Comparison of ENCODE assay signal across 10 mouse cellular contexts in genomic region chr2:69883990-69884391, GRCm38 (mm10). TPM values are rescaled to one million over a fixed set of nuclear protein-coding genes. Genes with fewer than 3 reads are reported as not detected.
DNase-seq lines count a peak whose midpoint lies in the region; ATAC-seq and TF ChIP-seq lines count a peak whose summit lies in the region.
"Had no signal": no experiment of that assay in that cellular context is flagged by ENCODE, and none has a peak within 500 bp of the region (broad histone marks: within the 10 kb centered on the region; RNA-seq: fewer than 3 reads in every experiment).

No protein-coding gene starts in this region.

- no peaks in the 10 kb centered on the region for H3K36me3 ChIP-seq in forebrain, embryonic 13.5 days (ENCODE audit: poor library complexity, severe bottlenecking)
- 0 out of 2 replicates have a peak, but pooled peaks cover 4% of the 10 kb centered on the region for H3K36me3 ChIP-seq in forebrain, embryonic 14.5 days (ENCODE audit: control insufficient read depth, insufficient read depth, low read length)
- H3K36me3 ChIP-seq in lung, embryonic 14.5 days (ENCODE audit: insufficient read depth): no peaks in the 10 kb centered on the region
- peaks cover 3% of the 10 kb centered on the region for H3K36me3 ChIP-seq in myocyte (ENCODE audit: control insufficient read depth, insufficient read depth)
- H3K36me3 ChIP-seq in kidney, embryonic 14.5 days (ENCODE audit: control insufficient read depth, insufficient read depth, low read length): peaks cover 4% of the 10 kb centered on the region; the same call in 1 of the 2 replicates

- H3ac ChIP-seq in myocyte (ENCODE audit: control insufficient read depth, insufficient read length): no peak overlapping the region

- H3K9ac ChIP-seq in forebrain, embryonic 13.5 days: no peak overlapping the region
- H3K9ac ChIP-seq in forebrain, embryonic 14.5 days (ENCODE audit: low read length): no peak overlapping the region
- H3K9ac ChIP-seq in lung, embryonic 14.5 days: no peak overlapping the region
- no peak overlapping the region for H3K9ac ChIP-seq in kidney, embryonic 14.5 days (ENCODE audit: low read depth, low read length)
- H3K9ac ChIP-seq: embryonic facial prominence, embryonic 15.5 days had no signal

- H3K4me2 ChIP-seq in forebrain, embryonic 13.5 days: peak overlapping the region; percentile 73
- H3K4me2 ChIP-seq in forebrain, embryonic 14.5 days (ENCODE audit: low read length): no peak overlapping the region
- 0 out of 2 replicates have a peak overlapping the region, but pooled peaks have one; percentile 67 for H3K4me2 ChIP-seq in lung, embryonic 14.5 days
- peak overlapping the region; percentile 93 for H3K4me2 ChIP-seq in myocyte (ENCODE audit: low read depth)
- no peak overlapping the region for H3K4me2 ChIP-seq in kidney, embryonic 14.5 days (replicated peaks; ENCODE audit: low read depth, low read length)

- 67% methylated on average over 2 of the region's 2 CpGs for WGBS in forebrain, embryonic 13.5 days
- WGBS in forebrain, embryonic 14.5 days: 73% methylated on average over 2 of the region's 2 CpGs
- WGBS in lung, embryonic 14.5 days: 71% methylated on average over 2 of the region's 2 CpGs
- WGBS in kidney, embryonic 14.5 days: 88% methylated on average over 2 of the region's 2 CpGs

- no peak for TF ChIP-seq POLR2A in myocyte (IDR thresholded peaks at IDR 0.05; ENCODE audit: insufficient read length, low read depth)

- H3K27ac ChIP-seq in forebrain, embryonic 13.5 days: no peak overlapping the region
- H3K27ac ChIP-seq in forebrain, embryonic 14.5 days (ENCODE audit: low read depth, low read length): no peak overlapping the region
- H3K27ac ChIP-seq in lung, embryonic 14.5 days (ENCODE audit: low read depth): no peak overlapping the region
- no peak overlapping the region for H3K27ac ChIP-seq in kidney, embryonic 14.5 days (ENCODE audit: low read depth, low read length)
- H3K27ac ChIP-seq: embryonic facial prominence, embryonic 15.5 days had no signal

- peaks cover 12% of the 10 kb centered on the region for H3K4me1 ChIP-seq in forebrain, embryonic 13.5 days
- no peaks in the 10 kb centered on the region for H3K4me1 ChIP-seq in forebrain, embryonic 14.5 days (ENCODE audit: control insufficient read depth, insufficient read depth, low read length)
- no peaks in the 10 kb centered on the region for H3K4me1 ChIP-seq in lung, embryonic 14.5 days (ENCODE audit: insufficient read depth)
- 0 out of 2 replicates have a peak, but pooled peaks cover 3% of the 10 kb centered on the region for H3K4me1 ChIP-seq in kidney, embryonic 14.5 days (ENCODE audit: control insufficient read depth, insufficient read depth, low read length)

- DNase-seq in forebrain, embryonic 14.5 days (ENCODE audit: low spot score): no peak
- DNase-seq in lung, embryonic 14.5 days: no peak
- DNase-seq in lung, adult 18-20 months: no peak
- DNase-seq in adipocyte (ENCODE audit: low spot score): peak; percentile 22
- no peak for DNase-seq in urinary bladder, postnatal 10 days (ENCODE audit: low spot score)

- no peaks in the 10 kb centered on the region for H3K79me2 ChIP-seq in myocyte (ENCODE audit: control insufficient read depth, insufficient read depth)

- no peak for ATAC-seq in forebrain, embryonic 13.5 days
- ATAC-seq in forebrain, embryonic 14.5 days: no peak
- no peak for ATAC-seq in lung, embryonic 14.5 days (ENCODE audit: insufficient read depth)
- ATAC-seq in kidney, embryonic 14.5 days (ENCODE audit: low FRiP score, low TSS enrichment): no peak
- ATAC-seq: inflammation-experienced regulatory T-cells, adult 6 months had no signal

- H3K4me3 ChIP-seq in forebrain, embryonic 13.5 days: no peak overlapping the region
- H3K4me3 ChIP-seq in forebrain, embryonic 14.5 days (ENCODE audit: low read depth, low read length): no peak overlapping the region
- H3K4me3 ChIP-seq in lung, embryonic 14.5 days (ENCODE audit: low read depth, low read length): no peak overlapping the region
- H3K4me3 ChIP-seq in myocyte: peak overlapping the region; percentile 91
- no peak overlapping the region; the same call in 1 of the 2 replicates for H3K4me3 ChIP-seq in kidney, embryonic 14.5 days (ENCODE audit: low read length)

- H3K9me3 ChIP-seq in forebrain, embryonic 13.5 days (replicated peaks): no peaks in the 10 kb centered on the region
- no peaks in the 10 kb centered on the region for H3K9me3 ChIP-seq in forebrain, embryonic 14.5 days (replicated peaks; ENCODE audit: control insufficient read depth, low read length)
- H3K9me3 ChIP-seq in lung, embryonic 14.5 days (ENCODE audit: low read depth, low read length): no peaks in the 10 kb centered on the region
- H3K9me3 ChIP-seq in kidney, embryonic 14.5 days (ENCODE audit: control insufficient read depth, low read length): no peaks in the 10 kb centered on the region
- H3K9me3 ChIP-seq: embryonic facial prominence, embryonic 15.5 days had no signal

- H3K27me3 ChIP-seq in forebrain, embryonic 13.5 days: no peaks in the 10 kb centered on the region
- no peaks in the 10 kb centered on the region for H3K27me3 ChIP-seq in forebrain, embryonic 14.5 days (replicated peaks; ENCODE audit: control insufficient read depth, insufficient read depth, low read length)
- no peaks in the 10 kb centered on the region for H3K27me3 ChIP-seq in lung, embryonic 14.5 days (ENCODE audit: insufficient read depth, low read length)
- no peaks in the 10 kb centered on the region for H3K27me3 ChIP-seq in myocyte (ENCODE audit: control insufficient read depth, insufficient read depth, insufficient read length)
- no peaks in the 10 kb centered on the region for H3K27me3 ChIP-seq in kidney, embryonic 14.5 days (ENCODE audit: control insufficient read depth, insufficient read depth, low read length)
- H3K27me3 ChIP-seq: embryonic facial prominence, embryonic 15.5 days had no signal

- TF ChIP-seq CTCF in lung, embryonic 14.5 days (IDR thresholded peaks at IDR 0.05; ENCODE audit: low read depth): peak; percentile 33

TF ChIP-seq in myocyte, 11 proteins besides CTCF, POLR2A, EP300 and RAD21:
- TF ChIP-seq MYOD1 (IDR thresholded peaks at IDR 0.05; ENCODE audit: control insufficient read depth in 1 of 3, insufficient read length in 2 of 3, low read depth in 2 of 3): no peak
TF ChIP-seq in myocyte: peak in this region for 0.

RNA-seq across cellular contexts. Expression of gene Mettl5, which starts 1.4 kb away (rescaled TPM):
- polyA plus RNA-seq in forebrain, embryonic 13.5 days (2015; fragmentation: Nextera tagmentation; extraction: Ambion mirVana): 36.2 and 40.6 TPM in 2 replicates
- polyA plus RNA-seq in forebrain, embryonic 14.5 days (2014; fragmentation: Nextera tagmentation; extraction: Ambion mirVana): 31.1 and 34.2 TPM in 2 replicates
- 41.5 and 45.1 TPM in 2 replicates for polyA plus RNA-seq in lung, embryonic 14.5 days (2014; fragmentation: Nextera tagmentation; extraction: Ambion mirVana)
- 14.3 TPM for polyA plus RNA-seq in myocyte (2012; fragmentation: generic; extraction: Trizol)
- 47.8 and 50.1 TPM in 2 replicates for polyA plus RNA-seq in kidney, embryonic 14.5 days (2014; fragmentation: Nextera tagmentation; extraction: Ambion mirVana)

RNA-seq across cellular contexts. Expression of gene Ubr3, which starts 13.1 kb away (rescaled TPM):
- polyA plus RNA-seq in forebrain, embryonic 13.5 days (2015; fragmentation: Nextera tagmentation; extraction: Ambion mirVana): 14.2 and 15.7 TPM in 2 replicates
- polyA plus RNA-seq in forebrain, embryonic 14.5 days (2014; fragmentation: Nextera tagmentation; extraction: Ambion mirVana): 12.3 and 13.4 TPM in 2 replicates
- polyA plus RNA-seq in lung, embryonic 14.5 days (2014; fragmentation: Nextera tagmentation; extraction: Ambion mirVana): 19.5 and 20.1 TPM in 2 replicates
- polyA plus RNA-seq in myocyte (2012; fragmentation: generic; extraction: Trizol): 12.4 TPM
- polyA plus RNA-seq in kidney, embryonic 14.5 days (2014; fragmentation: Nextera tagmentation; extraction: Ambion mirVana): 18.6 and 20.7 TPM in 2 replicates

RNA-seq across cellular contexts. Expression of gene Ssb, which starts 22.6 kb away (rescaled TPM):
- polyA plus RNA-seq in forebrain, embryonic 13.5 days (2015; fragmentation: Nextera tagmentation; extraction: Ambion mirVana): 400 and 426 TPM in 2 replicates
- polyA plus RNA-seq in forebrain, embryonic 14.5 days (2014; fragmentation: Nextera tagmentation; extraction: Ambion mirVana): 298 and 301 TPM in 2 replicates
- polyA plus RNA-seq in lung, embryonic 14.5 days (2014; fragmentation: Nextera tagmentation; extraction: Ambion mirVana): 328 and 346 TPM in 2 replicates
- polyA plus RNA-seq in myocyte (2012; fragmentation: generic; extraction: Trizol): 36.4 TPM
- 387 and 489 TPM in 2 replicates for polyA plus RNA-seq in kidney, embryonic 14.5 days (2014; fragmentation: Nextera tagmentation; extraction: Ambion mirVana)

Comparison
In these comparisons a context has a peak if more than half of its experiments do, and no peak if none do; other contexts are left out.
1. H3K4me2 ChIP-seq: peak in forebrain, embryonic 13.5 days (single experiment), lung, embryonic 14.5 days (single experiment) and myocyte (single experiment); none in forebrain, embryonic 14.5 days (single experiment) and kidney, embryonic 14.5 days (single experiment).